15 mouse cellular contexts compared by ENCODE assay signal in genomic region chr1:132123420-132124014, GRCm38 (mm10). TPM values are rescaled to one million over a fixed set of nuclear protein-coding genes. Genes with fewer than 3 reads are reported as not detected.
DNase-seq lines count a peak whose midpoint lies in the region; ATAC-seq lines count a peak whose summit lies in the region.
"Had no signal": no experiment of that assay in that cellular context is flagged by ENCODE, and none has a peak within 500 bp of the region (broad histone marks: within the 10 kb centered on the region; RNA-seq: fewer than 3 reads in every experiment).

No protein-coding gene starts in this region.

- no peak overlapping the region for H3K4me2 ChIP-seq in forebrain, embryonic 16.5 days (ENCODE audit: low read length)
- no peak overlapping the region for H3K4me2 ChIP-seq in forebrain, embryonic 14.5 days (ENCODE audit: low read length)
- no peak overlapping the region for H3K4me2 ChIP-seq in hindbrain, embryonic 16.5 days (ENCODE audit: low read length)
- H3K4me2 ChIP-seq in neural tube, embryonic 13.5 days = no peak overlapping the region
- H3K4me2 ChIP-seq in kidney, embryonic 15.5 days = no peak overlapping the region
- H3K4me2 ChIP-seq: lung, embryonic 14.5 days had no signal

- no peak for DNase-seq in forebrain, embryonic 10.5 days (ENCODE audit: extremely low spot score, low spot score)
- DNase-seq in forebrain, embryonic 14.5 days (ENCODE audit: low spot score) = peak; percentile 55
- no peak for DNase-seq in urinary bladder, adult 2 months (ENCODE audit: low spot score)
- DNase-seq in kidney, adult 9 months = no peak
- DNase-seq: adrenal gland, postnatal 10 days; heart, postnatal 14 days; kidney, postnatal 36 days; lung, embryonic 14.5 days; right cerebral cortex, postnatal 25 days; thymus, adult 18-20 months had no signal

- no peak overlapping the region for H3K4me3 ChIP-seq in forebrain, embryonic 10.5 days
- H3K4me3 ChIP-seq in forebrain, embryonic 16.5 days (replicated peaks; ENCODE audit: low read length) = no peak overlapping the region
- H3K4me3 ChIP-seq in forebrain, embryonic 14.5 days (ENCODE audit: low read depth, low read length) = no peak overlapping the region
- H3K4me3 ChIP-seq in hindbrain, embryonic 16.5 days (ENCODE audit: low read length) = no peak overlapping the region
- no peak overlapping the region for H3K4me3 ChIP-seq in neural tube, embryonic 13.5 days
- no peak overlapping the region for H3K4me3 ChIP-seq in kidney, embryonic 15.5 days (replicated peaks)

- H3K27me3 ChIP-seq in forebrain, embryonic 10.5 days (ENCODE audit: poor library complexity, severe bottlenecking) = peaks cover 6% of the 10 kb centered on the region; the same call in 1 of the 2 replicates
- no peaks in the 10 kb centered on the region for H3K27me3 ChIP-seq in forebrain, embryonic 16.5 days (replicated peaks; ENCODE audit: control insufficient read depth, insufficient read depth, low read length)
- no peaks in the 10 kb centered on the region for H3K27me3 ChIP-seq in forebrain, embryonic 14.5 days (replicated peaks; ENCODE audit: control insufficient read depth, insufficient read depth, low read length)
- no peaks in the 10 kb centered on the region for H3K27me3 ChIP-seq in hindbrain, embryonic 16.5 days (replicated peaks; ENCODE audit: control insufficient read depth, insufficient read depth, low read length)
- no peaks in the 10 kb centered on the region for H3K27me3 ChIP-seq in neural tube, embryonic 13.5 days
- no peaks in the 10 kb centered on the region for H3K27me3 ChIP-seq in kidney, embryonic 15.5 days

- no peaks in the 10 kb centered on the region for H3K9me3 ChIP-seq in forebrain, embryonic 10.5 days
- no peaks in the 10 kb centered on the region for H3K9me3 ChIP-seq in forebrain, embryonic 16.5 days (ENCODE audit: control insufficient read depth, low read length)
- H3K9me3 ChIP-seq in forebrain, embryonic 14.5 days (replicated peaks; ENCODE audit: control insufficient read depth, low read length) = no peaks in the 10 kb centered on the region
- no peaks in the 10 kb centered on the region for H3K9me3 ChIP-seq in hindbrain, embryonic 16.5 days (ENCODE audit: control insufficient read depth, low read length)
- H3K9me3 ChIP-seq in neural tube, embryonic 13.5 days = no peaks in the 10 kb centered on the region
- H3K9me3 ChIP-seq in kidney, embryonic 15.5 days (replicated peaks) = no peaks in the 10 kb centered on the region

- no peaks in the 10 kb centered on the region for H3K36me3 ChIP-seq in forebrain, embryonic 10.5 days (replicated peaks)
- H3K36me3 ChIP-seq in forebrain, embryonic 16.5 days (ENCODE audit: control insufficient read depth, insufficient read depth) = no peaks in the 10 kb centered on the region
- H3K36me3 ChIP-seq in forebrain, embryonic 14.5 days (ENCODE audit: control insufficient read depth, insufficient read depth, low read length) = no peaks in the 10 kb centered on the region
- H3K36me3 ChIP-seq in hindbrain, embryonic 16.5 days (ENCODE audit: control insufficient read depth, insufficient read depth, low read length) = no peaks in the 10 kb centered on the region
- H3K36me3 ChIP-seq in neural tube, embryonic 13.5 days = no peaks in the 10 kb centered on the region
- 0 out of 2 replicates have a peak, but pooled peaks cover 10% of the 10 kb centered on the region for H3K36me3 ChIP-seq in kidney, embryonic 15.5 days

- H3K4me1 ChIP-seq in forebrain, embryonic 10.5 days = peaks cover 29% of the 10 kb centered on the region
- peaks cover 16% of the 10 kb centered on the region; the same call in 1 of the 2 replicates for H3K4me1 ChIP-seq in forebrain, embryonic 16.5 days (replicated peaks; ENCODE audit: control insufficient read depth, insufficient read depth, low read length)
- H3K4me1 ChIP-seq in forebrain, embryonic 14.5 days (ENCODE audit: control insufficient read depth, insufficient read depth, low read length) = no peaks in the 10 kb centered on the region
- peaks cover 6% of the 10 kb centered on the region for H3K4me1 ChIP-seq in hindbrain, embryonic 16.5 days (ENCODE audit: control insufficient read depth, insufficient read depth, low read depth, low read length)
- H3K4me1 ChIP-seq in neural tube, embryonic 13.5 days (replicated peaks) = peaks cover 20% of the 10 kb centered on the region
- H3K4me1 ChIP-seq in kidney, embryonic 15.5 days = peaks cover 37% of the 10 kb centered on the region

- no peak overlapping the region for H3K9ac ChIP-seq in forebrain, embryonic 16.5 days (replicated peaks; ENCODE audit: low read depth, low read length)
- no peak overlapping the region for H3K9ac ChIP-seq in forebrain, embryonic 14.5 days (ENCODE audit: low read length)
- peak overlapping the region; percentile 28; the same call in 1 of the 2 replicates for H3K9ac ChIP-seq in hindbrain, embryonic 16.5 days (ENCODE audit: low read depth, low read length)
- 0 out of 2 replicates have a peak overlapping the region, but pooled peaks have one; percentile 17 for H3K9ac ChIP-seq in neural tube, embryonic 13.5 days
- no peak overlapping the region for H3K9ac ChIP-seq in kidney, embryonic 15.5 days
- H3K9ac ChIP-seq: lung, embryonic 14.5 days had no signal

- peak overlapping the region; percentile 48 for H3K27ac ChIP-seq in forebrain, embryonic 10.5 days
- no peak overlapping the region for H3K27ac ChIP-seq in forebrain, embryonic 16.5 days (ENCODE audit: low read length)
- H3K27ac ChIP-seq in forebrain, embryonic 14.5 days (ENCODE audit: low read depth, low read length) = 0 out of 2 replicates have a peak overlapping the region, but pooled peaks have one; percentile 11
- peak overlapping the region; percentile 45 for H3K27ac ChIP-seq in hindbrain, embryonic 16.5 days (ENCODE audit: low read depth, low read length)
- 0 out of 2 replicates have a peak overlapping the region, but pooled peaks have one; percentile 13 for H3K27ac ChIP-seq in neural tube, embryonic 13.5 days (replicated peaks)
- no peak overlapping the region for H3K27ac ChIP-seq in kidney, embryonic 15.5 days

- WGBS in forebrain, embryonic 10.5 days = 72% methylated on average over 9 of the region's 9 CpGs
- WGBS in forebrain, embryonic 16.5 days = 37% methylated on average over 9 of the region's 9 CpGs
- 46% methylated on average over 9 of the region's 9 CpGs for WGBS in forebrain, embryonic 14.5 days
- 42% methylated on average over 9 of the region's 9 CpGs for WGBS in hindbrain, embryonic 16.5 days
- 54% methylated on average over 9 of the region's 9 CpGs for WGBS in neural tube, embryonic 13.5 days
- 74% methylated on average over 9 of the region's 9 CpGs for WGBS in kidney, embryonic 15.5 days

- no peak for ATAC-seq in forebrain, embryonic 16.5 days
- ATAC-seq in forebrain, embryonic 14.5 days = no peak
- ATAC-seq in hindbrain, embryonic 16.5 days = peak; percentile 57
- no peak for ATAC-seq in neural tube, embryonic 13.5 days (ENCODE audit: low read depth)
- no peak for ATAC-seq in kidney, embryonic 15.5 days (replicated peaks; ENCODE audit: low FRiP score)
- ATAC-seq: intestine, postnatal 0 days had no signal

RNA-seq across cellular contexts. Expression of gene Cdk18, which starts 16.0 kb away (rescaled TPM):
- 1.4 and 1.5 TPM in 2 replicates for polyA plus RNA-seq in forebrain, embryonic 10.5 days (2016; fragmentation: Nextera tagmentation; extraction: Ambion mirVana)
- polyA plus RNA-seq in forebrain, embryonic 16.5 days (2015; fragmentation: Nextera tagmentation; extraction: Ambion mirVana) = 0.48 and 1.9 TPM in 2 replicates
- 0.31 and 0.69 TPM in 2 replicates for polyA plus RNA-seq in forebrain, embryonic 14.5 days (2014; fragmentation: Nextera tagmentation; extraction: Ambion mirVana)
- polyA plus RNA-seq in hindbrain, embryonic 16.5 days (2015; fragmentation: Nextera tagmentation; extraction: Ambion mirVana) = 1.1 and 1.5 TPM in 2 replicates
- polyA plus RNA-seq in neural tube, embryonic 13.5 days (2015; fragmentation: Nextera tagmentation; extraction: Ambion mirVana) = 0.11 and 0.47 TPM in 2 replicates
- 7.6 and 8.1 TPM in 2 replicates for polyA plus RNA-seq in kidney, embryonic 15.5 days (2015; fragmentation: Nextera tagmentation; extraction: Ambion mirVana)
- 20.5 and 26.8 TPM in 2 replicates for polyA plus RNA-seq in urinary bladder, adult 2 months (2012; rRNA removed)

RNA-seq across cellular contexts. Expression of gene Mfsd4a, which starts 55.7 kb away (rescaled TPM):
- 11.1 and 13.0 TPM in 2 replicates for polyA plus RNA-seq in forebrain, embryonic 10.5 days (2016; fragmentation: Nextera tagmentation; extraction: Ambion mirVana)
- 10.9 and 11.2 TPM in 2 replicates for polyA plus RNA-seq in forebrain, embryonic 16.5 days (2015; fragmentation: Nextera tagmentation; extraction: Ambion mirVana)
- 3.7 and 5.0 TPM in 2 replicates for polyA plus RNA-seq in forebrain, embryonic 14.5 days (2014; fragmentation: Nextera tagmentation; extraction: Ambion mirVana)
- 6.9 and 9.0 TPM in 2 replicates for polyA plus RNA-seq in hindbrain, embryonic 16.5 days (2015; fragmentation: Nextera tagmentation; extraction: Ambion mirVana)
- 7.5 and 8.0 TPM in 2 replicates for polyA plus RNA-seq in neural tube, embryonic 13.5 days (2015; fragmentation: Nextera tagmentation; extraction: Ambion mirVana)
- polyA plus RNA-seq in kidney, embryonic 15.5 days (2015; fragmentation: Nextera tagmentation; extraction: Ambion mirVana) = 15.6 and 15.8 TPM in 2 replicates
- polyA plus RNA-seq in urinary bladder, adult 2 months (2012; rRNA removed) = 35.2 and 43.2 TPM in 2 replicates

Comparison
In these comparisons a context has a peak if more than half of its experiments do, and no peak if none do; other contexts are left out.
1. H3K27ac ChIP-seq: peak in forebrain, embryonic 10.5 days (single experiment), forebrain, embryonic 14.5 days (single experiment), hindbrain, embryonic 16.5 days (single experiment) and neural tube, embryonic 13.5 days (single experiment); none in forebrain, embryonic 16.5 days (single experiment) and kidney, embryonic 15.5 days (single experiment).
2. H3K9ac ChIP-seq: peak in hindbrain, embryonic 16.5 days (single experiment) and neural tube, embryonic 13.5 days (single experiment); none in forebrain, embryonic 16.5 days (single experiment), forebrain, embryonic 14.5 days (single experiment) and kidney, embryonic 15.5 days (single experiment).